Mouse (Mus musculus) gastrocnemius, adult 2 months (tissue): ENCODE data around the gene Gramd2. TPM values are rescaled to one million over a fixed set of nuclear protein-coding genes. Genes with fewer than 3 reads are reported as not detected.
A peak's percentile ranks its signal among the peaks of the same experiment; 100 is the strongest.

ENCODE experiments used
- DNase-seq: peaks from one replicate; pipeline ENCODE4 v3.0.0; 2022
- H3K27ac ChIP-seq: fragments of 200-600 bp; 2 replicates; pipeline ENCODE4 v1.8.1; 2022; ENCODE audit warnings: mild to moderate bottlenecking
- H3K4me3 ChIP-seq: fragments of 200-600 bp; 2 replicates; pipeline ENCODE4 v1.8.1; 2022; ENCODE audit warnings: mild to moderate bottlenecking, moderate library complexity
- CTCF ChIP-seq: fragments of 200-600 bp; IDR thresholded peaks from 2 replicates; pipeline ENCODE4 v1.8.1; 2022; ENCODE audit warnings: antibody characterized with exemption, mild to moderate bottlenecking, moderate library complexity
- intact Hi-C: fragments of 180-260 bp; cut with DNase I; formaldehyde crosslinking; loops from one replicate; pipeline ENCODE4 v1.15.1; 2025
- total RNA-seq, 2 experiments: library from RNA; stranded (reverse); gene quantifications; 2 replicates each; pipeline ENCODE4 v1.2.3; 2021

The Gramd2 gene
- total RNA-seq, 2 experiments from 2014 or later, result 0.11 to 0.13 TPM

DNA sequence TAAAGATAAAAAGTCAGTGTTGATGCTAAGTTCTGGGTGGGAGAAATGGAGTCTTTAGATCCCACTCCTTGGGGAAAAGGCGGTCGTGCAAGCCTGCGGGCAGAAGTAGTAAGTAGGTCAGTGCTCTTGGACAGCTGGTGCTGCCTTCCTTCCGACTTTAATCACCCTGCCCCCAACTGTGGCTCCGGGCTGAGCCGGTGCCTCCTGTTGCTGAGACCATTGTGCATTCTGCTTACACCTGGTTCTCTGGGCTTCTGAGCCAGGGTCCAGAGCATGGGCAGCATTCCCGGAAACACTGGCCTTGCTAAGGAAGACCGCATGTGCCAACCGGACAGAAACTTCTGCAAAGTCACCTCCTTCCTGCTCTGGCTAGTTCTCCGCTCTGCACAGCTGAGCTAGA, 19.5 kb upstream of the Gramd2 start:
- DNase-seq, result peak; percentile 86
- intact Hi-C loops, result no loop called here
- Histone ChIP-seq H3K4me3 (peak overlapping the region; percentile 93), H3K27ac (peak overlapping the region; percentile 99)
- no peak for TF ChIP-seq CTCF

- DNase-seq, result no peak
- no peak for TF ChIP-seq CTCF
- intact Hi-C loops, result no loop called here
- peak overlapping the region; percentile 99 for H3K27ac ChIP-seq
- H3K4me3 ChIP-seq, result peak overlapping the region; percentile 93
These were observed 18.5 kb upstream of the Gramd2 start for GRCm38 (mm10) chr9:59661298-59661975.

GRCm38 (mm10) chr9:59663226-59663625, 16.7 kb upstream of the Gramd2 start:
- no peak for DNase-seq
- no peak for TF ChIP-seq CTCF
- Histone ChIP-seq H3K4me3 (peak overlapping the region; percentile 93), H3K27ac (peak overlapping the region; percentile 99)
- intact Hi-C loops, result no loop called here

DNA sequence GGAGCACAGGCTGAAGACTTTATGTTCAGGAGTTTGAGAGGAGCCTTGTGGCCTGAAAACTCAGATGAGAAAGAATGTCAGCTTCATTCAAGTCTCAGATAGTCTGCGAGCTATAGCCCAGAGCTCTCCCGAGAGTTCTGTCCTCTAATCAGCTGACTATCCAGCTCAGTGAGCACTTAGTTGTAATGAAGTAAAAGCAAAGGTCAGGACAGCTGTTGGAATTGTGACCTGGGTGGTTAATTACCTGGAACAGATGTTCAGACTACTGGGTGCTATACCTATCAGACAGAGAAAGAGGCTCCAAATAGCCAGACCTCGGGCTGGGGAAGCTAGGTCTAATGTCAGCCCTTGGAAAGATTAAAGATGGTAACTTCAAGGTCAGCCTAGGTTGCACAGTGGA, 16.0 kb upstream of the Gramd2 start:
- intact Hi-C loops, result no loop called here
- TF ChIP-seq CTCF, result no peak
- peak overlapping the region; percentile 99 for H3K27ac ChIP-seq
- no peak for DNase-seq
- H3K4me3 ChIP-seq, result peak overlapping the region; percentile 93

DNA sequence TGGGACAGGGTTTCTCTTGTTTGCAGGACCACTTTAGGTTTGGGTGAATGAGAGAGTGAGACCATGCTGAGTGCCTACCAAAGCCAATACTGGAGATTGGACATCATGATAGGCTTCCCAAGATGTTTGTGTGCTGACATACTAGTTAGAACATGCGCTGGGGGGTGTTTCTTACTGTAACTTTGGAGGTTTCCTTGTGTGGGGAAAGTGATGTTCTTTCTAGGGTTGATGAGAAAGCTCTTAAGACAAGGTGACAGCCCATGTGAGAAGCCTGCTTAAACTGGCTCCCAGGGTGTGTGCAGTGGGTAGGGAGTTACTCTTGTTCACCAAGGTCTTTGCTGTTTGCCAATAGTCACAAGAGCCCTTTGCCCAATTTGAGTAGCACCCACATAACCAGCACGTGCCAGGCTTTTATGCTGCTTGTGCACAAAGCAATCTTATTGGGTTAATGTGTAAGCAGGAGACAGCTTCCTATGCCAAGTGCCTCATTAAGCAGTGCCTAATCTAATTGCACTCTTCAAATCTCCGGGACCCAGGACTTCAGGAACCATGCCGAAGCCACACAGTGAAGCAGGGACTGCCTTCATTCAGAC, 15.2 kb upstream of the Gramd2 start:
- Histone ChIP-seq H3K27ac (peak overlapping the region; percentile 99), H3K4me3 (peak overlapping the region; percentile 93)
- no peak for TF ChIP-seq CTCF
- intact Hi-C loops, result no loop called here
- DNase-seq, result no peak

- Histone ChIP-seq H3K4me3 (peak overlapping the region; percentile 93), H3K27ac (peak overlapping the region; percentile 99)
- intact Hi-C loops, result no loop called here
- no peak for TF ChIP-seq CTCF
- no peak for DNase-seq
These were observed 13.9 kb upstream of the Gramd2 start for GRCm38 (mm10) chr9:59666016-59666415.

DNA sequence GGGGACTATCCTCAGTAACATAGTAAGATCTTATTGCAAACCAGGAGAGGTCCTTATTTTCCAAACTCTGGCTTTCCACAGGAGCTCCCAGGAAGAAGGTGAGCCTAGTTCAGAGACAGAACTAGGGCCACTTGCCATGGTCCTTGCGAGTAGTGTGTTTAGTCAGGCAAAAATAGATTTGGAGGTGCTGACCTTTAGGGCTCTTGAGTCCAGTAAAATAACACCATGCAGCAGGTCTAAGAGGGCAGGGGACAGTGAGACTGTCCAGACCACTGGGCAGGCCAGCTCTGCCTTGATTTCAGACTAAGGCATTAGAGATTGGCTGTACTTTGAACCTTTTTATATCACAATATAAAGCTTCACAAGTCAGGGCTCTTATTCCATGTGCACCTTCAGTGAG, 13.1 kb upstream of the Gramd2 start:
- TF ChIP-seq CTCF, result no peak
- DNase-seq, result peak; percentile 63
- intact Hi-C loops, result no loop called here
- peak overlapping the region; percentile 1; the same call in 1 of the 2 replicates for H3K4me3 ChIP-seq
- peak overlapping the region; percentile 99 for H3K27ac ChIP-seq

DNA sequence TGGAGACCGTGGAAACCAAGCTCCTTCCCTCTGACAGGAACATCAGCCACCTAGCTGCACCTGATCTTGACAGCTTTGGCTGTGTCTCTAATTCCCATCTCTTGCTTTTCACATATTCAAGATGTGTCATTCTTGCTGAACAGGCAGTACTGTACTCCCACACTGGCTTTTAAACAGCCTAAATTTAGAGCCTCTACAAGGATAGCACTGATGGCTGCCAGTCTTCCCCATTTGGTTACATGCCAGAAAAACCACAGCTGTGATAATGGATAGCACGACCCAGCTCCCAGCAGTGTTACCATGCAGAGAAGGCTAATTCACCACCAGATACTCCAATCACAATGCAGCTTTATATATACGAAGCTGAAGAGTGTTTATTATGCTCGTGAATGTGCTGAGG, 12.7 kb upstream of the Gramd2 start:
- H3K27ac ChIP-seq, result peak overlapping the region; percentile 99
- TF ChIP-seq CTCF, result no peak
- intact Hi-C loops, result no loop called here
- DNase-seq, result peak; percentile 69
- H3K4me3 ChIP-seq, result peak overlapping the region; percentile 44

DNA sequence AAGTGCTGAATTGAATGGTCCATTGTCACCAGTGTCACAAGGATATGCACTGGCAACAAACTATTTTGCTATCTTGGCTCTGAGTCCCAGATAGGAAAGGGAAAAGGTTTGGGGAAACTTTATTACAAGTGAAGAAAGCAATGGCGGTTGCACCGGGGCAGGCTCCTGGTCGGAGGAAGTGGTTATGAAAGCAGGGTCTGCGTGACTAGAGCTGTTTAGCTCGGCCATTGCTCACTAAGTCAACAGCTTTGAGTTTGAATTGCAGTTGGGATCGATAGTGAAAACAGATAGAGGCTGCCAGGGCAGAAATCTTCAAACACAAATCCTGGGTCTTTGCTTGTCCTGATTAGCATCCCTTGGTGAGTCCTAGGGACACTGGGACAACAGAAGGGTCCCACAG, 12.0 kb upstream of the Gramd2 start:
- DNase-seq, result no peak
- no peak for TF ChIP-seq CTCF
- peak overlapping the region; percentile 44 for H3K4me3 ChIP-seq
- intact Hi-C loops, result no loop called here
- H3K27ac ChIP-seq, result peak overlapping the region; percentile 99

DNA sequence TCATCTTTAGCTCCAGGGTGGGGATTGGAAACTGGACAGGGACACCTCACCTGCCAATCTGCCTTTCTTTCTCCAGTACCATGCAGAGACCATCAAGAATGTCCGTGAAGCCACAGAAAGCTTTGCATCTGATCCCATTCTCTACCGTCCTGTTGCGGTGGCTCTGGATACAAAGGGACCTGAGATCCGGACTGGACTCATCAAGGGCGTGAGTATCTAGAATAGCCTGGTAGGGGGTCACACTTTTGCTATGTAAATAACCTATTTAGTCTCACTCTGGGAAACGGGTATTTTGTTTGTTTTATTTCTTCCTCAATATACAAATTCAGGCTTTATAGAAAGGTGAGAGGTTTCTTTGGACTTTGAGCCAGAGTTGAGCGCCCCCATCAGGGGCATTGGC, 11.5 kb upstream of the Gramd2 start:
- peak overlapping the region; percentile 99 for H3K27ac ChIP-seq
- DNase-seq, result no peak
- intact Hi-C loops, result no loop called here
- no peak for TF ChIP-seq CTCF
- peak overlapping the region; percentile 2; the same call in 1 of the 2 replicates for H3K4me3 ChIP-seq

DNA sequence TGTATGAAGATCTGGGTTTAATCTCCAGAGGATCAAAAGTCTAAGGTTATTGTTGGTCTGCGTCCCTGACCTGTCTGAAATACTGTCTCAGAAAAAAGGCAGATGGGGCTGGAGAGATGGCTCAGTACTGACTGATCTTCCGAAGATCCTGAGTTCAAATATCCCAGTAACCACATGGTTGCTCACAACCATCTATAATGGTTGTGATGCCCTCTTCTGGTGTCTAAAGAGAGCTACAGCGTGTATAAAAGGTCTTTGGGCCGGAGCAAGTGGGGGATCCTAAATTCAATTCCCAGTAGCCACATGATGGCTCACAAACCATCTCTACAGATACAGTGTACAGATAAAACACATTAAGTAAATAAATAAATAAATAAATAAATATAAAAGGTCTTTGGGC, 10.8 kb upstream of the Gramd2 start:
- DNase-seq, result no peak
- Histone ChIP-seq H3K4me3 (peak overlapping the region; percentile 2; the same call in 1 of the 2 replicates), H3K27ac (peak overlapping the region; percentile 99)
- intact Hi-C loops, result no loop called here
- TF ChIP-seq CTCF, result peak; percentile 47

DNA sequence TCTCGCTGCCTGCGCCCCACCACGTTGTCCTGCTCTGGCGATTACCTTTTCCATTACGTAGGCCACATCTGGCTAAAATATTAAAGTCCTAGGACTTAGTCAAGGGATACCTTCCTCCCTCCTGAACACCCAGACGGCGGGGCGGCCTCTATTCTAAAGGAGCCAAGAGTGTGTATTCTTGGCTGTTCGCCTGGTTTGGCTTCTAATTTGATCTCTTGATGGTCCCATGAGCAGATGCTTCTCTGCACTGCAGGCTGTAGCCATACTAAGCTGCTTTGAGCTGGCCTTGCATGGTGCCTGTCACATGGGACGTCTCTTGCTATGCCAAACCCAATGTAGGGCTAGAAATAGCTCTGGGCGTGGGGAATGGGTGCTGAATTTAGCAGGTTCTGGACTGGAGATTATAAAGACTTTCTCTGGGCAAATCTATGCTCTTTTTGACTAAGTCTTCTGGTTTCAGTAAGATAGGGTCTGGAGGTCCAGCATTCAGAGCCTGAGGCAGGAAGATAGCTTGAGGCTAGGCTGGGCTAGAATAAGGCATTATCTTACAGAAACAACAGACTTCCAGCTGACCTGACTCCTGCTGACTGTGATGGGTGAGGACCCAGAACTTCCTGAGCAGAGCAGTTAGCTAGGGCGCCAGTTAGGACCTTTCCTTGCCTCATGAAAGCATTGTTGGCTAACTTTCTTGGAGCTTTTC, 7.6 kb upstream of the Gramd2 start:
- no peak for TF ChIP-seq CTCF
- DNase-seq, result peak; percentile 83
- intact Hi-C loops, result loop anchor here (2.0 kb wide), 1 partner anchor 14 kb away; no protein-coding TSS in a partner anchor
- H3K27ac ChIP-seq, result peak overlapping the region; percentile 99
- peak overlapping the region; percentile 55 for H3K4me3 ChIP-seq

DNA sequence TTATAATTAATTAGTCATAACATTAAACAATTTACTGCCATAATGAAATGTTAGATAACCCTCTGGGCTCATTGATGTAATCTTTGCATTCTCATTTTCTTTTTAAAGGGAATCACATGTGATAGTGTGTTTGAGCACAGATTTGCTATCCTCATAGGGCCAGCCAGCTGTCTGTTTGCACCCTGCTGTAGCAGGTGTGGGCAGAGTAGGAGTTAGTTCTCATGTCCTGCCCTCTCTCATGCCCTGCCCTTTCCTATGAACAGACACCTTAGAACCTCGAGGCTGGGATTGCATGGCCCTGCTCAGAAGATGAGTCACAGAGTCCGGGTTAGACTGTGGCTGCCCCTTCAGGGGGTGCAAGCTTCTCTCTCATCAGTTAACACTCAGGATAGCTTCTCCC, 6.5 kb upstream of the Gramd2 start:
- peak; percentile 23 for DNase-seq
- TF ChIP-seq CTCF, result no peak
- peak overlapping the region; percentile 55 for H3K4me3 ChIP-seq
- peak overlapping the region; percentile 99 for H3K27ac ChIP-seq
- intact Hi-C loops, result loop anchor here (2.0 kb wide), 1 partner anchor 15 kb away; no protein-coding TSS in a partner anchor
